Mouse (Mus musculus): ENCODE results near the gene Slc9a3r1. TPM values are rescaled to one million over a fixed set of nuclear protein-coding genes. Genes with fewer than 3 reads are reported as not detected.
A peak's percentile ranks its signal among the peaks of the same experiment; 100 is the strongest.

Slc9a3r1 gene
- total RNA-seq, 2 experiments from 2014 or later = 60.9 to 68.1 TPM

DNA sequence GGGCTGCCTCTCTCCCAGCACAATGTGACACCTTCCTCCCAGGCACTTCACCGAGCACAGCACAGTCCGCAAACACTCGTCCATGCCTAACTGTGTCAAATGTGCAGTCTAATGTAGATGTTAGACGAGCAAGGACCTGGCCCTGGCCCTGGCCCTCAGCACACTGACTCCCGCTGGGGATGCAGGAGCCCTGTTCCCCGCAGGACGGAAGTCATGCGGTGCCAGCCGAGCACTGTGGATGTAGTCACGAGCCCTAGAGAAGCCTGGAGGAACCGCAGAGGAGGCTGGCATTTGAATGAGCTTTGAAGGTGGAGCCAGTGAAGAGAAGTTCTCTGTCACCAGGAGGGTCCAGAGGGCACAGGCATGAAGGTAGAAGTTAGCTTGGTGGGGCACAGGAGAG is 60.3 kb downstream of the Slc9a3r1 start:
- DNase-seq (ENCODE audit: low spot score in 2 of 2) = no peak

DNA sequence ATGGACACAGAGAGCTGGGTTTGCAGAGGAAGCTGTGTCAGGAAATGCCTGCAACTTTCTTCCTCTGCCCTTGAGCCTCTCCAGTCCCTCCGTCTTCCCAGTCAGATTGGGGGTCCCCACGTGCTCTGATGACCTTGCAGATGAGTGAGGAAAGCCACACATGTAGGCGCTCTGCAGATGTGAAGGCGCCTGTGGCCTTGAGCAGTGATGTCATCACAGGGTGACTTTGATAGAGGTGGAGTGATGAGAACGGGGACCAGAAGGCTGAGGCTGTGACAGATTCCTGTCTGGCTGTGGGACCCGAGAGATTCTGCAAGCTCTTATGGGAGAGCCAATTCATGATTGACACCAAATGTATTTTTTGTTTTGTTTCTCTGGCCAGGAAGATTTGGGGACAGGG is 60.7 kb downstream of the Slc9a3r1 start:
- no peak for DNase-seq (ENCODE audit: low spot score in 2 of 2)

DNA sequence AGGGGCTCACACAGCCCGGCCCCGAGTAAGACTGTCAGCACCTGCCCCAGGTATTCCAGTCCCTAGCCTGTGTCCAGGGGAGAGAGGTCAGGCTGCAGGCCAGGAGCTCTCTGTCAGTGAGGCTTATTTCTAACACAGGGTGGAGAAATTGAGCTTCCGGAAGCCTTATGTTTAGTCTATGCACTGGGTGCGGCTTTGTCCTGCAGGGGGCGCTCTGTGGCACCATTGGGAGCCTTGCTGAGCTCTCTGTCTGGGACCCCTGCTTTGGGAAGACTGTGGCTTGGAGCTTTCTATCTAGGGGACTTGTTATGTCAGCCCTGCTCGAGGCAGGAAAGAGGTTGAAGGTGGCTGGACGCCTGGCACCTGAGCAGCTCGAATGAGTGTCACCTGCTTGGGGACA is 61.7 kb downstream of the Slc9a3r1 start:
- DNase-seq (ENCODE audit: low spot score in 2 of 2) = peak in 1 of 2 experiments; percentile 38

DNA sequence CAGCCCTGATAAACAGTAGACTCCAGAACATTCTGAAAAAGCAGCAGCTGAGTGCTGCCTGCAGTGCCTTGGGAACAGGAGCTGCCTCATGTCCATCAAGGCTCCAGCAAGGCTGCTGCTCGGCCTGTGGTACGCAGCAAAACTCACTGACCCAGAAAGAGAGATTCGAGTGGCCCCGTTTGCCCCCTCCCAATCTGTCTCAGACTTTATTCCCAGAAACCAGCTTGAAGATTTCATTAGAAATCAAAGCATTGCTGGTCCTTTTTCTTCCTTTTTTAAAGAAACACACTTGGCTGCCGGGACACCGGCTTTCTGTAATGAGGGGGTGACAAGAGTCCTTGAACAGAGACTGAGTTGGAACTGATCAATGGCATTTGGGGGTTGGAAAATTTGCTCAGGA is 62.2 kb downstream of the Slc9a3r1 start:
- DNase-seq (ENCODE audit: low spot score in 2 of 2) = no peak

DNA sequence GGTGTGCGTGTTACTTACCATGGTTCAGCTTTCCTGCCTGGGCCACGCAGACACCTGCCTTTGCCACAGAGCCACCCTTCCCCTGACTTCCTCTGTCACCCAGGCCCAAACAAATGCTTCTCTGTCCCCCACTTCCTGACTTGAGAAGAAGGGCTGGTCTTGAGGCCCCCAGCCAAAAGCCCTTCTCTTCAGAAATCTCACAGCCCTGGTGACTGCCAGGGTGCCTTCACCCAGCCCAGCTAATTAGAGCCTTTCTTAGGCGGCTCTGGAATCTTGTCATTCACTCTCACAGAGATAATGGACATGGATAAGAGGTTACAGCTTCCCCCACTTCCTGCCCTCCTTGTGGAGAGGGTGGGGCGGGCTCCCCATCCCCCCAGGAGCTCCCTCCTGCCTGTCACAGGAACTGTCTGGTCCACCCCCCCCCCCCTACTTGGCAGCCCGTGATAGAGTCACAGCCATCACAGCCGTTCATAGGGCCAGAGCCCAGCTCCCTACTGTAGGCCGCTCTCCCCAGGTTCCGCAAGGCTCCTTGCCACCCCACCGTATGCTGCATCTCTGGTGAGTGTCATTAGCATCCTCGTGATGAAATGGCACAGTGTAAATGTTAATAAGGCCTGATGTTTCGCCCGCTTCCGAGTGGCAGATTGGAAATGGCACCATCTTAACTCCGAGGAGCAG is 63.8 kb downstream of the Slc9a3r1 start:
- DNase-seq (ENCODE audit: low spot score in 2 of 2) = no peak

DNA sequence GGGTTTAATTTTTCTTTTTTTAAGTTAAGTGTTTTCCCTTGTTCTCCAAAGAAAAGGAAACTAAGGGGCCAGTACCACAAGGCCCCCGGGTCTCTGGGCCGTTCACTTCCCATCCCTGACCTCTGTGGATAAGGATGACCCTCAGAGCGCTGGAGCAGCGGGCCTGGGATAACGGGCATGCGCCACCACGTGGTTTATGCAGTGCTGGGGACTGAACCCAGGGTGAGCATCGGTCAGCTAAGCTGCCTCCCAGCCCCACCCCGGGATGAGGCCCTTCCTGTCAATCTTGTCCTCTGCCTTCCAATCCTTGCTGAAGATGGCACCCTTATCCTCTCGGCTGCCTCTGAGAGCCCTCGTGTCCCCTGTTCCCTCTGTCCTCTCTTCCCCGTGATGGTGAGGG is 64.5 kb downstream of the Slc9a3r1 start:
- no peak for DNase-seq (ENCODE audit: low spot score in 2 of 2)

DNA sequence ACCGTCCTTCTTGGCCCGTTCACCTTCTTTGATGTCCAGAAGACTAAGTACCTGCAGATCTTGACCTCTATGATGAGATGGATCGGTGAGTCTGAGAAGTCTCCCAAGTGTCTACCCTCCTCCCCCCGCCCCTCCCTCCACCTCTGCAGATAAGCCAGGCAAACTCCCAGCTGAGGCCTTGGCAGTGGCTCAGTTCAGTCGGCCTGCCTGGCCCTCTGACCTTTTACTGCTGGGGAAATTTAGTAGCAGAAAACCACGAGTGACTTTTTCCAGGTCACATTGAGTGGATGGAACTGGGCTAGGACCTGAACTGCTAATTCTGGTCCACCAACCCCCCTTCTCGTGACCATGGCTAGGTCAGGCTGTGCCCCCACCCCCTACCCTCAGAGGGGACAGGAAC is 65.3 kb downstream of the Slc9a3r1 start:
- DNase-seq (ENCODE audit: low spot score in 2 of 2) = no peak

DNA sequence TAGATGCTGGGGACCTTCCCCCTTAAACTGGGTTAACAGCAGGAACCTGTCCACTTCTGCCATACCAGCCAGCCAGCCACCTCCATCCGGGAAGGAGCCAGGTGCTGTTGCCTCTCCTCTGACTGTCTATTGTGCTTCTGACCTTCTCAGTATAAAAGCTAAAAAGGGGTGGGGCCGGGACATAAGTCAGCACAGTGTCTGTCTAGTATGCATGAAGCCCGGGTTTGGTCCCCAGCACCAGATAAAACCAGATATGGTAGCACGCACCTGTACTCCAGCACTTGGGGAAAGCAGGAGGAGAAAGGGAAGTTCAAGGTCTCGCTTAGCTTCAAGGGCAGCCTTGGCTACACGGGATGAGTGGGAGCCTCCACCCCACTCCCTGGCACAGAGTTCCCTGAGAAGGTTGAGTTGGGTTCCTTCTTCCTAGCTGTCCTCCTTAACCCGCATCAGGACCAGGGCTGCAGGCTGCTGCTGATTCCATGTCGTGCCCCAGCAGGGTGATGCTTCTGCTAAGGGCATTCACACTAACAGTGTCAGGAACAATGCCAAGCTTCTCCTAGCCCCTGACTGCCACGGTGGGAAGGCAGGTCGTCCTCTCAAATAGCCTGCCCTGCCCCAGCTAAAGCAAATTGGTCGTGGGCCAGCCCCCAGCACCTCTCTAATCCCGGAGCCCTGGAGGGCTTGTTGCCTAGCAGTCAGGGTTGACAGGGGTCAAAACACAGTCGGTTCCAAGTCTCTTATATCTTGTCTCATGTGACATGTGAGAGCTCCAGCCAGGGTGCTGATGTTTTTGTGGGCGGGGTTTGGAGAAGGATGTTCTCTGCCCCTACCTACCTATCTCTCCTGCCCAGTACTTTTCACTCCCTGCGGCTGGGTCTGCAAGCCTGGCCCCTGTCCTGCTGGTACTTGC is 66.1 kb downstream of the Slc9a3r1 start:
- DNase-seq (ENCODE audit: low spot score in 2 of 2) = no peak

Other genes with a start within 250 kb of the Slc9a3r1 start
- not detected for gene Cd300lb, start 229.0 kb upstream of the Slc9a3r1 start, total RNA-seq (2021)
- not detected for gene Cd300c, start 194.2 kb upstream of the Slc9a3r1 start, total RNA-seq (2021)
- gene Cd300ld, start 173.4 kb upstream of the Slc9a3r1 start, total RNA-seq (2021) = under 1 TPM in 1 of 2 experiments, not detected in 1; 0.12 TPM
- gene Cd300c2, start 161.5 kb upstream of the Slc9a3r1 start, total RNA-seq (2021) = 1 to 10 TPM; 3.3 to 3.7 TPM
- not detected for gene Cd300ld2, start 147.1 kb upstream of the Slc9a3r1 start, total RNA-seq (2021)
- gene Cd300ld4, start 136.3 kb upstream of the Slc9a3r1 start, total RNA-seq (2021) = not detected
- gene Cd300ld5, start 125.6 kb upstream of the Slc9a3r1 start, total RNA-seq (2021) = under 1 TPM; 0.60 to 0.82 TPM
- gene Cd300ld3, start 114.9 kb upstream of the Slc9a3r1 start, total RNA-seq (2021) = under 1 TPM; 0.60 to 0.82 TPM
- gene Cd300e, start 101.2 kb upstream of the Slc9a3r1 start, total RNA-seq (2021) = not detected
- gene Rab37, start 71.9 kb upstream of the Slc9a3r1 start, total RNA-seq (2021) = 1 to 10 TPM; 3.3 to 3.8 TPM
- under 1 TPM; 0.30 to 0.42 TPM for gene Cd300lf, start 29.3 kb upstream of the Slc9a3r1 start, total RNA-seq (2021)
- 10 to 100 TPM; 14.9 to 16.2 TPM for gene Tmem104, start 24.1 kb downstream of the Slc9a3r1 start, total RNA-seq (2021)
- gene Nat9, start 24.5 kb downstream of the Slc9a3r1 start, total RNA-seq (2021) = 10 to 100 TPM; 24.3 to 30.5 TPM
- 10 to 100 TPM; 33.8 to 35.7 TPM for gene Grin2c, start 103.9 kb downstream of the Slc9a3r1 start, total RNA-seq (2021)
- gene Fdxr, start 113.7 kb downstream of the Slc9a3r1 start, total RNA-seq (2021) = 10 to 100 TPM; 13.1 to 18.1 TPM
- gene Fads6, start 134.3 kb downstream of the Slc9a3r1 start, total RNA-seq (2021) = 10 to 100 TPM; 14.6 to 15.5 TPM
- gene Otop2, start 143.8 kb downstream of the Slc9a3r1 start, total RNA-seq (2021) = 1 to 10 TPM in 1 of 2 experiments, under 1 TPM in 1; 0.74 to 2.1 TPM
- under 1 TPM; 0.26 to 0.52 TPM for gene Ush1g, start 158.7 kb downstream of the Slc9a3r1 start, total RNA-seq (2021)
- gene Otop3, start 171.4 kb downstream of the Slc9a3r1 start, total RNA-seq (2021) = under 1 TPM in 1 of 2 experiments, not detected in 1; 0.14 TPM
- 100 to 1,000 TPM; 111 to 114 TPM for gene Hid1, start 204.4 kb downstream of the Slc9a3r1 start, total RNA-seq (2021)
- 10 to 100 TPM; 26.8 to 29.3 TPM for gene Cdr2l, start 218.6 kb downstream of the Slc9a3r1 start, total RNA-seq (2021)
- 100 to 1,000 TPM; 111 to 122 TPM for gene Mrpl58, start 240.4 kb downstream of the Slc9a3r1 start, total RNA-seq (2021)